Mouse (Mus musculus): ENCODE results near the gene Ercc1. TPM values are rescaled to one million over a fixed set of nuclear protein-coding genes. Genes with fewer than 3 reads are reported as not detected.

The Ercc1 gene
- polyA plus RNA-seq, 1 experiment from 2014 or later: 114 TPM

DNA sequence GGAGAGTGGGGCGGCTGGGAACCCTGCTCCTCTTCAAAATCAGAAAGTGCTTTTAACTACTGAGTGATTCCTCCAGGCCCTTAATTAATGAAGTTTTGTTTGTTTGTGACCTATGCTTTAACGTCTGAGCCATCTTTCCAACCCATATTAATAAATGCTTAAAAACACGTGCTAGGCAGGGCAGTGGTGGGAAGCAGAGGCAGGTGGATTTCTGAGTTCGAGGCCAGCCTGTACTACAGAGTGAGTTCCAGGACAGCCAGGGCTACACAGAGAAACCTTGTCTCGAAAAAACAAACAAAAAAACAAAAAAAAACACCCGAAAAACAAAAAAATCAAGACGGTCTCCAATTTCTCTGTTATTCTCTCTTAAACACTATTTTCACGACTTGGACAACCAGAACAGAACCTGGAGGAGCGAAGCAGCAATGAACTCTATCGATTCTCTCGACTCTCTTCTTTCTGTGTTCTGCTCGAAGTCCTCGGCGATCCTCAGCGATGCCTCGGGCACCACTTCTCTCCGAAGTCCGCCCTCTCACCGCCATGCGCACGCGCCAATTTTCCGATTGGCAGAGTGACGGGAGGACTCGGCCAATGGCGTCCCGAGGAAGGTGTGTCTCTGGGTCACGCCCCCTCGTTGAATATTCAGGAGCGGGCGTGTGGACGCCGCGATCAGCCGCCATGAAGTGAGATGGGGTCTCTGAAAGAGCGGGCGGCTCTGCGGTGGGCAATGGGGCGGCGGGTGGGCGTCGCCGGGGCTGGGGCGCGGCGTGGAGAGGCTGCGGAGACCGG is 37.0 kb downstream of the Ercc1 start, which contains the start of gene Ercc2:
Ercc2 (plus strand) TSS at position 634 of the 789 bp plus-strand sequence.
- Histone ChIP-seq H3K9ac (replicated peaks) (peak within 1 kb of the TSS; percentile 95), H3K27me3 (no peaks in the 10 kb centered on the region), H3K36me3 (peaks cover 27% of the 10 kb centered on the region), H3K4me1 (peaks cover 16% of the 10 kb centered on the region), H3K4me3 (peak within 1 kb of the TSS; percentile 96), H3K27ac (replicated peaks) (peak within 1 kb of the TSS; percentile 58), H3K9me3 (no peaks in the 10 kb centered on the region), H3K4me2 (replicated peaks) (peak within 1 kb of the TSS; percentile 76)
- WGBS: 6% methylated on average over 47 of the region's 48 CpGs
- ATAC-seq (ENCODE audit: low FRiP score, low read depth): peak; percentile 97

DNA sequence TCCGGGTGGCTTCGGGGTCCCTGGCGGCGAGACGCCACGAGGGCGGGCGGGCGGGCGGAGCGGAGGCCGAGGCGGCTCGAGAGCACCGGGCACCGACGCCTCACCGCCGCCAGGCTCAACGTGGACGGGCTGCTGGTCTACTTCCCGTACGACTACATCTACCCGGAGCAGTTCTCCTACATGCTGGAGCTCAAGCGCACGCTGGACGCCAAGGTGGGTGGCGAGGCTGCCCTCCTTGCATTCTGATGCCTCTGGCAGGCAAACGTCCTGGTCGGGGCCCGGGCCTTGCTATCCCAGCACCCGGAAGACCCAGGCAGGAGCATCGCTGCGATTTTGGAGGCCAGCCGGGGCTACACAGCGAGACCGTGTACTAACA is 37.6 kb downstream of the Ercc1 start:
- ATAC-seq (ENCODE audit: low FRiP score, low read depth): no peak; the same call in 1 of the 2 replicates
- Histone ChIP-seq H3K4me2 (replicated peaks) (peak overlapping the region; percentile 76), H3K36me3 (peaks cover 33% of the 10 kb centered on the region), H3K4me1 (peaks cover 16% of the 10 kb centered on the region), H3K27ac (replicated peaks) (peak overlapping the region; percentile 58), H3K4me3 (peak overlapping the region; percentile 96), H3K9ac (replicated peaks) (peak overlapping the region; percentile 95), H3K27me3 (no peaks in the 10 kb centered on the region), H3K9me3 (no peaks in the 10 kb centered on the region)
- 0% methylated on average over 19 of the region's 37 CpGs for WGBS

DNA sequence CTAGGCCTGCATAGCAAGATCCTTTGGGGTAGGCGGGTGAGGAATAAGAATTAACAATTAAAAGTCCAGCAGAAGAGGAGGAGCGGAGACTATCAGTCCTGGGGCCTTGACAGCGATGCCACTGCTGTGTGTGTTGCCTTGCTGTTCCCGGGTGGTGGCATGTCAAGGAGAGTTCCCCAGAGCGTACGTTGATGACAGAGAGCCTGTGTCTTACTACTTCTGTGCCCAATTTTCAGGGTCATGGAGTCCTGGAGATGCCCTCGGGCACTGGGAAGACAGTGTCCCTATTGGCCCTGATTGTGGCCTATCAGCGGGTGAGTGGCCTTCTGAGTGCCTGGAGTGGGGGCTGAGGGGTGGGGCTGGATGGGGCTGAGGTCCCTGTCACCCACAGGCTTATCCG is 39.1 kb downstream of the Ercc1 start:
- Histone ChIP-seq H3K9me3 (no peaks in the 10 kb centered on the region), H3K27me3 (no peaks in the 10 kb centered on the region), H3K36me3 (peaks cover 46% of the 10 kb centered on the region), H3K4me1 (peaks cover 24% of the 10 kb centered on the region), H3K27ac (replicated peaks) (no peak overlapping the region), H3K4me3 (peak overlapping the region; percentile 96; the same call in 1 of the 2 replicates), H3K9ac (replicated peaks) (peak overlapping the region; percentile 95; the same call in 1 of the 2 replicates), H3K4me2 (replicated peaks) (peak overlapping the region; percentile 76; the same call in 1 of the 2 replicates)
- ATAC-seq (ENCODE audit: low FRiP score, low read depth): no peak
- WGBS: 88% methylated on average over 9 of the region's 9 CpGs

GRCm38 (mm10) chr7:19388699-19389413 is 44.3 kb downstream of the Ercc1 start:
- Histone ChIP-seq H3K27ac (replicated peaks) (peak overlapping the region; percentile 79), H3K36me3 (peaks cover 94% of the 10 kb centered on the region), H3K4me3 (no peak overlapping the region), H3K4me2 (replicated peaks) (no peak overlapping the region), H3K4me1 (peaks cover 12% of the 10 kb centered on the region; the same call in 1 of the 2 replicates), H3K9ac (replicated peaks) (no peak overlapping the region; the same call in 1 of the 2 replicates), H3K27me3 (no peaks in the 10 kb centered on the region), H3K9me3 (no peaks in the 10 kb centered on the region)
- peak; percentile 55 for ATAC-seq (ENCODE audit: low FRiP score, low read depth)
- WGBS: 52% methylated on average over 10 of the region's 10 CpGs

DNA sequence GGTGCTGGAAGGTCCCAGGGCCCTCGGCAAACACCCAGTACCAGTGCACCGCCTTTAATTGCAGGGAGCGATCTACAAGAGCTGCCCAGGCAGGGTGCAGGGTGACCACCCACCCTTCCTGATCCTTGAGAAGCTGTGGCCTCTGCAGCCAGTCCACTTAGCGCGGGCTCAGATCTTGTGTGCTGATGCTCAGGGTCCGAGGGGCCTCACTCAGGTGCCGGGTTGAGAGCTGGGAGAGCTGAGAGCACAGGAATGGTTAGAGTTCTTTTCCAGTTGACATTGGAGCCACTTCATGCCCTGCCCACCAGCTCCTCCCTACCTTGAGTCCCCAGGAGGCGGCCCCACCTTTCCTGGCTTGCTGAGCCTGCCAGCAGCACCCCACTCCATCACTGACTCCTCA is 49.9 kb downstream of the Ercc1 start:
- Histone ChIP-seq H3K36me3 (peaks cover 63% of the 10 kb centered on the region), H3K4me3 (no peak overlapping the region), H3K4me2 (replicated peaks) (no peak overlapping the region), H3K9ac (replicated peaks) (no peak overlapping the region), H3K27me3 (peaks cover 15% of the 10 kb centered on the region), H3K9me3 (no peaks in the 10 kb centered on the region), H3K4me1 (peaks cover 5% of the 10 kb centered on the region), H3K27ac (replicated peaks) (no peak overlapping the region)
- WGBS: 88% methylated on average over 8 of the region's 8 CpGs
- ATAC-seq (ENCODE audit: low FRiP score, low read depth): no peak

DNA sequence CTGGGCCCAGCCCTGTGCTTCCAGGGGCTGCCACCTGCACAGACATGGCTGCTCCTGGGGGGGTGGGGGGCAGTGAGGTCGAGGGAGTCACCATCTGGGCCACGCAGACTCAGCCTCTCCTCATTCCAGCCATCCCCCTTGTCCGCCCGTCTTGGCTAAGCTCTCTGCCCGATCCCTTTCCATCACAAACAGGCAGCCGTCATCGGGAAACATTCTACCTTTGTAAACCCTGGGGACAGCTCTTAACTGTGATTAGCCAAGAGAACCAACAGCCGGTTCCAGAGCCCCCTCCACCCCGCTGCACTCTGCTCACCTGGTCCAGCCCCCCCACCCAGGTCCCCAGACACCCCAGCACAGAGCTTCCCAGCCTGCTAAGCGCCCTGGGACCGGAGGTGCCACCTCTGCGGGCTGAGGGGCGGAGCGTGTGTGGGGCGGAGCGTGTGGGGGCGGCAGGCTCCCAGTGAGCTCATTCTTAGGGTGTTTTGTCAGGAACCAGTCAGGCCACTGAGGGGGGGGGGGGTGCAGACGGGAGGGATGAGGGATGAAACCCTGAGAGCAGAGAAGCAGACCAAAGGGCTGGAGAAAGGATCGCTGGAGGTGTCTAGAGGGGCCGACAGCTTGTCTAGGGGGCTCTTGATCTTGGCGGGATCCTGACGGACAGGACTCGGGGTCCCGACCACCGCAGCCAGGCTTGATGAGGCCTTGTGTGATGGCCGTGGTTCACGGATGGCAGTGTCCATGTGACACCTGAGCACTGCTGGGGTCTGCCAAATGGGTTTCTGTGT is 55.1 kb downstream of the Ercc1 start:
- H3K9me3 ChIP-seq: peaks cover 7% of the 10 kb centered on the region; the same call in 1 of the 2 replicates
- peak overlapping the region; percentile 54 for H3K4me2 ChIP-seq (replicated peaks)
- ATAC-seq (ENCODE audit: low FRiP score, low read depth): no peak
- H3K4me3 ChIP-seq: peak overlapping the region; percentile 30
- peaks cover 66% of the 10 kb centered on the region for H3K27me3 ChIP-seq
- WGBS: 3% methylated on average over 25 of the region's 27 CpGs
- peaks cover 13% of the 10 kb centered on the region for H3K36me3 ChIP-seq
- H3K27ac ChIP-seq (replicated peaks): no peak overlapping the region
- peak overlapping the region; percentile 37; the same call in 1 of the 2 replicates for H3K9ac ChIP-seq (replicated peaks)
- peaks cover 22% of the 10 kb centered on the region for H3K4me1 ChIP-seq

DNA sequence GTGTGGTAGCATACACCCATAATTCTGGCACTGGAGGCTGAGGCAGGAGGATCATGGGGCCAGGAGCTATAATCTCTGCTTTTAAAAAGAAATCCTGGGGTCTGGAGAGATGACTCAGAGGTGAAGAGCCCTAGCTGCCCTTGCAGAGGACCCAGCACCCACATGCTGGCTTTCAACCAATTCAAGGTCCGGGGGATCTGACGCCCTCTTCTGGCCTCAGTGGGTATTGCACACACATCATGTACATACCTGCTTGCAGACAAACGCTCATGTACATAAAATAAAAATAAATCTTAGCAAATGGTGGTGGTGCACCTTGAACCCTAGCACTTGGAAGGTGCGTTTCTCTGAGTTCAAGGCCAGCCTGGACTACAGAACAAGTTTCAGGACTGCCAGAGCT is 56.4 kb downstream of the Ercc1 start:
- no peak overlapping the region for H3K4me3 ChIP-seq
- 0 out of 2 replicates have a peak, but pooled peaks cover under 1% of the 10 kb centered on the region for H3K36me3 ChIP-seq
- H3K27ac ChIP-seq (replicated peaks): no peak overlapping the region
- no peak overlapping the region for H3K4me2 ChIP-seq (replicated peaks)
- peaks cover 7% of the 10 kb centered on the region; the same call in 1 of the 2 replicates for H3K9me3 ChIP-seq
- no peak for ATAC-seq (ENCODE audit: low FRiP score, low read depth)
- H3K27me3 ChIP-seq: peaks cover 78% of the 10 kb centered on the region
- H3K4me1 ChIP-seq: peaks cover 25% of the 10 kb centered on the region
- 84% methylated on average over 4 of the region's 4 CpGs for WGBS
- H3K9ac ChIP-seq (replicated peaks): no peak overlapping the region

GRCm38 (mm10) chr7:19402535-19403112 is 58.0 kb downstream of the Ercc1 start:
- 75% methylated on average over 9 of the region's 9 CpGs for WGBS
- H3K4me3 ChIP-seq: no peak overlapping the region

GRCm38 (mm10) chr7:19403731-19404296 is 59.2 kb downstream of the Ercc1 start, which contains the start of gene Klc3:
Gene Klc3 (minus strand): TSS chr7:19404104.
- Histone ChIP-seq H3K4me1 (peaks cover 25% of the 10 kb centered on the region), H3K9ac (replicated peaks) (peak within 1 kb of the TSS; percentile 55), H3K36me3 (no peaks in the 10 kb centered on the region), H3K4me2 (replicated peaks) (peak within 1 kb of the TSS; percentile 99), H3K27ac (replicated peaks) (no peak within 1 kb of the TSS), H3K9me3 (peaks cover 7% of the 10 kb centered on the region; the same call in 1 of the 2 replicates), H3K4me3 (peak within 1 kb of the TSS; percentile 55), H3K27me3 (peaks cover 86% of the 10 kb centered on the region)
- ATAC-seq (ENCODE audit: low FRiP score, low read depth): no peak
- 2% methylated on average over 62 of the region's 62 CpGs for WGBS

More at GRCm38 (mm10) chr7:19402535-19403112, 58.0 kb downstream of the Ercc1 start:
- Histone ChIP-seq H3K4me2 (replicated peaks) (no peak overlapping the region), H3K27me3 (peaks cover 90% of the 10 kb centered on the region), H3K9me3 (peaks cover 7% of the 10 kb centered on the region; the same call in 1 of the 2 replicates), H3K27ac (replicated peaks) (no peak overlapping the region), H3K4me1 (peaks cover 25% of the 10 kb centered on the region), H3K36me3 (no peaks in the 10 kb centered on the region), H3K9ac (replicated peaks) (no peak overlapping the region)
- ATAC-seq (ENCODE audit: low FRiP score, low read depth): no peak

GRCm38 (mm10) chr7:19404476-19404875 is 59.9 kb downstream of the Ercc1 start, which contains the start of gene Ckm:
Gene Ckm (plus strand): TSS chr7:19404776.
- peaks cover 80% of the 10 kb centered on the region for H3K27me3 ChIP-seq
- H3K9ac ChIP-seq (replicated peaks): peak within 1 kb of the TSS; percentile 55
- H3K4me3 ChIP-seq: peak within 1 kb of the TSS; percentile 55
- no peak for ATAC-seq (ENCODE audit: low FRiP score, low read depth)
- WGBS: 61% methylated on average over 7 of the region's 7 CpGs
- no peak within 1 kb of the TSS for H3K27ac ChIP-seq (replicated peaks)
- peaks cover 7% of the 10 kb centered on the region; the same call in 1 of the 2 replicates for H3K9me3 ChIP-seq
- H3K36me3 ChIP-seq: no peaks in the 10 kb centered on the region
- H3K4me2 ChIP-seq (replicated peaks): peak within 1 kb of the TSS; percentile 99
- H3K4me1 ChIP-seq: peaks cover 21% of the 10 kb centered on the region

Measured in midbrain, embryonic 12.5 days (tissue).